Mouse (Mus musculus): ENCODE measurements around the gene Pex26.

DNA sequence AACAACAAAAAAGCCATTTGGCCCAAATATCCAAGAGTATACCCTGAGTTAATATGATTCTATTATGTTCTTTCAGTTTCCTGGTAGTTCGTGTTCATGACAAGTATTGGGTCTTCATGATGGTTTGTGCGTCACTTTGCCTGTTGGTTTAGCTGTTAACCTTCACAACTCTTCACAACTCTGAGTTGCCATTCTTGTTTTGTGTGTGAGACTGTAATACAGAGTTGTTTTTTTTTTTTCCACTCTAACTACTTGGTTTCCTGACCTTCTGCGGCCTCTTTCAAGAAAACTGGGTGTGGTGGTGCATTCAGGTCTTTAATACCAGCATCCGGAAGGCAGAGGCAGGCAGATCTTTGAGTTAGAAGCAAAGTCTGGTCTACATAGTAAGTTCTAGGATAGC, 54.7 kb downstream of the Pex26 start:
- TF ChIP-seq CTCF (IDR thresholded peaks at IDR 0.05; ENCODE audit: control insufficient read depth, insufficient read depth, insufficient read length), result no peak
- no peak for TF ChIP-seq USF1 (IDR thresholded peaks at IDR 0.05; ENCODE audit: low read depth)
- no peak for TF ChIP-seq MAX (IDR thresholded peaks at IDR 0.05)
- TF ChIP-seq CEBPB (IDR thresholded peaks at IDR 0.05; ENCODE audit: low read depth), result no peak
- TF ChIP-seq MYOD1 (IDR thresholded peaks at IDR 0.05; ENCODE audit: control insufficient read depth, insufficient read length, low read depth), result no peak

All from C2C12 (cell line).